Mouse (Mus musculus): ENCODE measurements around the gene Cxcl17.

- TF ChIP-seq GATA1 (IDR thresholded peaks at IDR 0.05; ENCODE audit: borderline replicate concordance, low read length) (no peak), FLI1 (IDR thresholded peaks at IDR 0.05; ENCODE audit: low read length) (no peak)
Observed at GRCm38 (mm10) chr7:25369058-25369749, 43.5 kb downstream of the Cxcl17 start, which contains the start of gene Cnfn.

Data from megakaryocyte, embryonic 14.5 days (primary cell).